In the genomic region with DNA sequence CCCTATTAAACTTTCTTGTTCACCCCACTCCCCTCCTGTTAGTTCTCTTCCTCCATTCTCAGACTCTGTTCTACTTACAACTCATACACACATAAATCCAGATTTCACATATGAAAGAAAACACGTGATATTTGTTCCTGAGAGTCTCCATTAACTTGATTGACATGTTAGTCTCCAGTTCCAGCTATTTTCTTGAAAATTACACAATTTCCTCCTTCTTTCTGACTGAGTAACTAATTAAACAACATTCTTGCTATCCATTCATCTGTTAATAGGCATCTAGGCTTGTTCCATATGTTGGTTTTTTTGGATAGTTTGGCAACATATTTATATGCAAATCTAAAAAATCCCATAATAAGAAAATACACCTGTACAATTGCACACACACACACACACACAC, we compare ENCODE assay signal across 24 mouse cellular contexts.
DNase-seq lines count a peak whose midpoint lies in the region; ATAC-seq and TF ChIP-seq lines count a peak whose summit lies in the region.
"Had no signal": no experiment of that assay in that cellular context is flagged by ENCODE, and none has a peak within 500 bp of the region (broad histone marks: within the 10 kb centered on the region; RNA-seq: fewer than 3 reads in every experiment).

No protein-coding gene starts in this region.

- no peak overlapping the region for H3K9ac ChIP-seq in forebrain, embryonic 14.5 days (ENCODE audit: low read length)
- H3K9ac ChIP-seq in forebrain, embryonic 12.5 days = no peak overlapping the region
- no peak overlapping the region for H3K9ac ChIP-seq in forebrain, embryonic 16.5 days (replicated peaks; ENCODE audit: low read depth, low read length)
- H3K9ac ChIP-seq in forebrain, embryonic 11.5 days (ENCODE audit: low read length) = no peak overlapping the region
- H3K9ac ChIP-seq in liver, postnatal 0 days (replicated peaks) = no peak overlapping the region

- no peak for TF ChIP-seq CTCF in brain, embryonic 14.5 days (IDR thresholded peaks at IDR 0.05; ENCODE audit: borderline replicate concordance, extremely low read depth, insufficient read depth, insufficient read length)
- no peak for TF ChIP-seq CTCF in liver, postnatal 0 days (IDR thresholded peaks at IDR 0.05; ENCODE audit: low read depth)

- peak; percentile 37; the same call in 1 of the 2 replicates for ATAC-seq in forebrain, embryonic 14.5 days
- no peak for ATAC-seq in forebrain, embryonic 12.5 days (ENCODE audit: low FRiP score)
- ATAC-seq in forebrain, embryonic 16.5 days = 0 out of 2 replicates have a peak, but pooled peaks have one; percentile 36
- ATAC-seq in forebrain, embryonic 11.5 days (replicated peaks; ENCODE audit: low FRiP score) = no peak
- ATAC-seq in liver, postnatal 0 days = no peak
- ATAC-seq: activated CD4-positive, CD25-positive, alpha-beta regulatory T cell, adult 4 months; CD4-positive, CD25-positive, alpha-beta regulatory T cell, adult 4 months; Patski had no signal

- no peak overlapping the region for H3K4me2 ChIP-seq in forebrain, embryonic 14.5 days (ENCODE audit: low read length)
- H3K4me2 ChIP-seq in forebrain, embryonic 12.5 days = no peak overlapping the region
- H3K4me2 ChIP-seq in forebrain, embryonic 16.5 days (ENCODE audit: low read length) = no peak overlapping the region
- H3K4me2 ChIP-seq in forebrain, embryonic 11.5 days (ENCODE audit: low read depth, low read length, severe bottlenecking) = no peak overlapping the region
- no peak overlapping the region for H3K4me2 ChIP-seq in liver, postnatal 0 days (ENCODE audit: low read depth, low read length)

- H3K4me3 ChIP-seq in forebrain, embryonic 14.5 days (ENCODE audit: low read depth, low read length) = no peak overlapping the region
- no peak overlapping the region for H3K4me3 ChIP-seq in forebrain, embryonic 12.5 days (replicated peaks)
- H3K4me3 ChIP-seq in forebrain, embryonic 16.5 days (replicated peaks; ENCODE audit: low read length) = no peak overlapping the region
- H3K4me3 ChIP-seq in forebrain, embryonic 11.5 days (ENCODE audit: low read depth, low read length) = no peak overlapping the region
- no peak overlapping the region for H3K4me3 ChIP-seq in liver, postnatal 0 days (ENCODE audit: low read depth, low read length)

- H3K27me3 ChIP-seq in forebrain, embryonic 14.5 days (replicated peaks; ENCODE audit: control insufficient read depth, insufficient read depth, low read length) = no peaks in the 10 kb centered on the region
- no peaks in the 10 kb centered on the region for H3K27me3 ChIP-seq in forebrain, embryonic 12.5 days
- no peaks in the 10 kb centered on the region for H3K27me3 ChIP-seq in forebrain, embryonic 16.5 days (replicated peaks; ENCODE audit: control insufficient read depth, insufficient read depth, low read length)
- H3K27me3 ChIP-seq in forebrain, embryonic 11.5 days (ENCODE audit: control insufficient read depth, insufficient read depth, low read length) = no peaks in the 10 kb centered on the region
- no peaks in the 10 kb centered on the region for H3K27me3 ChIP-seq in liver, postnatal 0 days (ENCODE audit: insufficient read depth, low read length)
- H3K27me3 ChIP-seq: CH12.LX had no signal

- no peaks in the 10 kb centered on the region for H3K36me3 ChIP-seq in forebrain, embryonic 14.5 days (ENCODE audit: control insufficient read depth, insufficient read depth, low read length)
- H3K36me3 ChIP-seq in forebrain, embryonic 12.5 days (replicated peaks) = no peaks in the 10 kb centered on the region
- no peaks in the 10 kb centered on the region for H3K36me3 ChIP-seq in forebrain, embryonic 16.5 days (ENCODE audit: control insufficient read depth, insufficient read depth)
- H3K36me3 ChIP-seq in forebrain, embryonic 11.5 days (ENCODE audit: control insufficient read depth, insufficient read depth, low read length) = no peaks in the 10 kb centered on the region
- H3K36me3 ChIP-seq in liver, postnatal 0 days (replicated peaks; ENCODE audit: insufficient read depth, low read length) = no peaks in the 10 kb centered on the region
- H3K36me3 ChIP-seq: G1E had no signal

- no peaks in the 10 kb centered on the region for H3K9me3 ChIP-seq in forebrain, embryonic 14.5 days (replicated peaks; ENCODE audit: control insufficient read depth, low read length)
- no peaks in the 10 kb centered on the region for H3K9me3 ChIP-seq in forebrain, embryonic 12.5 days
- H3K9me3 ChIP-seq in forebrain, embryonic 16.5 days (ENCODE audit: control insufficient read depth, low read length) = no peaks in the 10 kb centered on the region
- no peaks in the 10 kb centered on the region for H3K9me3 ChIP-seq in forebrain, embryonic 11.5 days (ENCODE audit: control insufficient read depth, low read length)
- no peaks in the 10 kb centered on the region for H3K9me3 ChIP-seq in liver, postnatal 0 days (ENCODE audit: low read length)
- H3K9me3 ChIP-seq: G1E had no signal

- TF ChIP-seq POLR2A in brain, embryonic 14.5 days (IDR thresholded peaks at IDR 0.05; ENCODE audit: borderline replicate concordance, extremely low read depth, insufficient read depth, insufficient read length, poor library complexity, severe bottlenecking) = no peak

- TF ChIP-seq EP300 in liver, postnatal 0 days (IDR thresholded peaks at IDR 0.05; ENCODE audit: low read depth) = no peak

- H3K27ac ChIP-seq in forebrain, embryonic 14.5 days (ENCODE audit: low read depth, low read length) = no peak overlapping the region
- no peak overlapping the region for H3K27ac ChIP-seq in forebrain, embryonic 12.5 days
- H3K27ac ChIP-seq in forebrain, embryonic 16.5 days (ENCODE audit: low read length) = no peak overlapping the region
- H3K27ac ChIP-seq in forebrain, embryonic 11.5 days (ENCODE audit: low read depth, low read length) = no peak overlapping the region
- H3K27ac ChIP-seq in liver, postnatal 0 days (ENCODE audit: low read depth) = no peak overlapping the region

- peak; percentile 44 for DNase-seq in forebrain, embryonic 14.5 days (ENCODE audit: low spot score)
- DNase-seq in forebrain, embryonic 11.5 days (ENCODE audit: low spot score) = no peak
- peak; percentile 51 for DNase-seq in Muller cell, postnatal 12 days (ENCODE audit: inconsistent ontology term)
- DNase-seq in brain, embryonic 14.5 days (ENCODE audit: low read depth) = peak; percentile 54
- no peak for DNase-seq in embryo, embryonic 9.5 days (ENCODE audit: extremely low spot score)
- DNase-seq in liver, postnatal 0 days = no peak
- DNase-seq: adrenal gland, adult 2 months; adrenal gland, adult 8-10 months; adrenal gland, postnatal 10 days; adrenal gland, postnatal 14 days; adrenal gland, postnatal 25 days; adrenal gland, postnatal 36 days; B cell, adult 2 months; cerebellum, adult 11 months; cerebellum, adult 11-12 months; cerebellum, adult 18-20 months; cerebellum, adult 2 months had no signal

- WGBS in forebrain, embryonic 14.5 days = 44% methylated on average over 1 of the region's 1 CpGs
- 59% methylated on average over 1 of the region's 1 CpGs for WGBS in forebrain, embryonic 12.5 days
- WGBS in forebrain, embryonic 16.5 days = 21% methylated on average over 1 of the region's 1 CpGs
- WGBS in forebrain, embryonic 11.5 days = 71% methylated on average over 1 of the region's 1 CpGs
- 61% methylated on average over 1 of the region's 1 CpGs for WGBS in liver, postnatal 0 days (ENCODE audit: insufficient replicate concordance)

- no peaks in the 10 kb centered on the region for H3K4me1 ChIP-seq in forebrain, embryonic 14.5 days (ENCODE audit: control insufficient read depth, insufficient read depth, low read length)
- H3K4me1 ChIP-seq in forebrain, embryonic 12.5 days = no peaks in the 10 kb centered on the region
- H3K4me1 ChIP-seq in forebrain, embryonic 16.5 days (replicated peaks; ENCODE audit: control insufficient read depth, insufficient read depth, low read length) = no peaks in the 10 kb centered on the region
- H3K4me1 ChIP-seq in forebrain, embryonic 11.5 days (replicated peaks; ENCODE audit: control insufficient read depth, insufficient read depth, low read length) = no peaks in the 10 kb centered on the region
- no peaks in the 10 kb centered on the region for H3K4me1 ChIP-seq in liver, postnatal 0 days (ENCODE audit: insufficient read depth)

Comparison
In these comparisons a context has a peak if more than half of its experiments do, and no peak if none do; other contexts are left out.
1. ATAC-seq: peak in forebrain, embryonic 14.5 days (single experiment) and forebrain, embryonic 16.5 days (single experiment); none in forebrain, embryonic 12.5 days (single experiment), forebrain, embryonic 11.5 days (single experiment) and liver, postnatal 0 days (single experiment).
2. DNase-seq: peak in forebrain, embryonic 14.5 days (single experiment), Muller cell, postnatal 12 days (single experiment) and brain, embryonic 14.5 days (single experiment); none in forebrain, embryonic 11.5 days (single experiment), embryo, embryonic 9.5 days (single experiment) and liver, postnatal 0 days (single experiment).